17 mouse cellular contexts compared by ENCODE assay signal in the genomic region with DNA sequence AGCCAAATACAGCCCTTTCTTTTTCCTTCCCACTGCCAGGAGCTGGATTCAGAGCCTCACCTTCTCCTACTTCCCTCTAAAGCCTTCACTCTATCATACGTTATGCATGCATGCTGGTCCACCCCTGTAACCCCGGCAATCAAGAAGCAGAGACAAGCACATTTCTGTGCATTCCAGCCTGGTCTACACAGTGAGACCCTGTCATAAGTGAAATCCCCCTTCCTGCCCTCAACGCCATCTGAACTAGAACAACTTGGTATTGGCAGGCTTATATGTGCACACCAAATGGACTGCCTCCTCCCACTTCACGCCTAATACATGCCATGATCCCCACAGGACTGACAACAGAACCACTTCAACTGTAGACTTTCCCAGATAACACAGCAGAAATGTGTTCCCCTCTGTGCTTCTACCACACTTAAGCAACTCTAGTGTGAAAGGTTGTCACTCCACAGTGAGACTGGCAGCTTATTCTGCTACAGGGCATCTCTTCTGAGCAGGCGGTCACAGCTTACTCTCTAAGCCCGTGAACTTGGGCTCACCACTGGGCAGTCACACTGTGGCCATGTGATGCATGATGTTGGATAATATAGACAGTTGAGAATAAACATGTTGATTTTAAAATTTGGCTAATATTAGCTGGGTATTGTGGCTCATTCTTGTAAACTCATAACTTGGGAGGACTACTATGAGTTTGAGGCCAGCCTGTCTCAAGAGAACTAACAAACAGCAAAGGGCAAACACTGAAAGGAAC.
DNase-seq lines count a peak whose midpoint lies in the region; ATAC-seq lines count a peak whose summit lies in the region.
"Had no signal": no experiment of that assay in that cellular context is flagged by ENCODE, and none has a peak within 500 bp of the region (broad histone marks: within the 10 kb centered on the region; RNA-seq: fewer than 3 reads in every experiment).

No protein-coding gene starts in this region.

- intact Hi-C loops in heart, postnatal 36 days (cut with DNase I): no loop called here

- H3K9me3 ChIP-seq in neural tube, embryonic 15.5 days (replicated peaks): no peaks in the 10 kb centered on the region
- H3K9me3 ChIP-seq: embryonic facial prominence, embryonic 15.5 days; forebrain, embryonic 15.5 days; hindbrain, embryonic 10.5 days; liver, embryonic 12.5 days had no signal

- H3K9ac ChIP-seq in neural tube, embryonic 15.5 days (replicated peaks): no peak overlapping the region
- H3K9ac ChIP-seq: embryonic facial prominence, embryonic 15.5 days; forebrain, embryonic 15.5 days; liver, embryonic 12.5 days had no signal

- peak overlapping the region; percentile 23; the same call in 1 of the 2 replicates for H3K27ac ChIP-seq in brown adipose tissue, adult 24 weeks (replicated peaks; ENCODE audit: low read depth, low read length)
- no peak overlapping the region for H3K27ac ChIP-seq in neural tube, embryonic 15.5 days (replicated peaks)
- H3K27ac ChIP-seq: embryonic facial prominence, embryonic 15.5 days; forebrain, embryonic 15.5 days; hindbrain, embryonic 10.5 days; liver, embryonic 12.5 days had no signal

- peaks cover 11% of the 10 kb centered on the region for H3K36me3 ChIP-seq in neural tube, embryonic 15.5 days
- H3K36me3 ChIP-seq: forebrain, embryonic 15.5 days had no signal

- H3K4me1 ChIP-seq in brown adipose tissue, adult 24 weeks (ENCODE audit: control insufficient read depth, insufficient read depth, insufficient read length, low read length): peaks cover 5% of the 10 kb centered on the region
- H3K4me1 ChIP-seq in neural tube, embryonic 15.5 days: peaks cover 1% of the 10 kb centered on the region
- H3K4me1 ChIP-seq: hindbrain, embryonic 10.5 days had no signal

- 93% methylated on average over 6 of the region's 6 CpGs for WGBS in neural tube, embryonic 15.5 days

- H3K4me2 ChIP-seq in neural tube, embryonic 15.5 days: no peak overlapping the region
- H3K4me2 ChIP-seq: embryonic facial prominence, embryonic 15.5 days; forebrain, embryonic 15.5 days; liver, embryonic 12.5 days had no signal

- no peak for ATAC-seq in neural tube, embryonic 15.5 days (ENCODE audit: low FRiP score)
- ATAC-seq: forebrain, embryonic 15.5 days; inflammation-experienced regulatory T-cells, adult 6 months; liver, embryonic 12.5 days had no signal

- H3K4me3 ChIP-seq in brown adipose tissue, adult 24 weeks (ENCODE audit: insufficient read depth, low read depth, low read length): no peak overlapping the region
- no peak overlapping the region for H3K4me3 ChIP-seq in neural tube, embryonic 15.5 days (replicated peaks)
- H3K4me3 ChIP-seq: embryonic facial prominence, embryonic 15.5 days; forebrain, embryonic 15.5 days; hindbrain, embryonic 10.5 days; liver, embryonic 12.5 days had no signal

- peak; percentile 0 for DNase-seq in cerebellum, adult 9-11 months
- no peak for DNase-seq in cerebellum, postnatal 4 days (ENCODE audit: low spot score in 2 of 2)
- DNase-seq in heart, postnatal 36 days: peak; percentile 1 to 11
- DNase-seq in heart, adult 9 months (ENCODE audit: low spot score in 2 of 2): no peak
- peak; percentile 0 for DNase-seq in right cerebral cortex, adult 18-20 months
- DNase-seq in right cerebral cortex, postnatal 14 days: no peak
- DNase-seq: cerebellum, adult 18-20 months; lung, postnatal 10 days; right cerebral cortex, postnatal 4 days; thymus, postnatal 25 days had no signal

- H3K27me3 ChIP-seq in neural tube, embryonic 15.5 days (replicated peaks): no peaks in the 10 kb centered on the region
- H3K27me3 ChIP-seq: embryonic facial prominence, embryonic 15.5 days; forebrain, embryonic 15.5 days; liver, embryonic 12.5 days had no signal

Comparison
In these comparisons a context has a peak if more than half of its experiments do, and no peak if none do; other contexts are left out.
1. DNase-seq: peak in cerebellum, adult 9-11 months (single experiment), heart, postnatal 36 days (2 of 2) and right cerebral cortex, adult 18-20 months (single experiment); none in cerebellum, postnatal 4 days (0 of 2), heart, adult 9 months (0 of 2) and right cerebral cortex, postnatal 14 days (single experiment).